Mouse (Mus musculus) lung, postnatal 0 days (tissue): ENCODE results near the gene Spata17.

Experiments
- CTCF ChIP-seq: IDR thresholded peaks from 2 replicates; pipeline ENCODE4 v1.5.1; 2016; ENCODE audit warnings: antibody characterized with exemption, mild to moderate bottlenecking
- EP300 ChIP-seq: IDR thresholded peaks from 2 replicates; pipeline ENCODE4 v1.6.1; 2016; ENCODE audit warnings: antibody characterized with exemption, mild to moderate bottlenecking, control low read depth

DNA sequence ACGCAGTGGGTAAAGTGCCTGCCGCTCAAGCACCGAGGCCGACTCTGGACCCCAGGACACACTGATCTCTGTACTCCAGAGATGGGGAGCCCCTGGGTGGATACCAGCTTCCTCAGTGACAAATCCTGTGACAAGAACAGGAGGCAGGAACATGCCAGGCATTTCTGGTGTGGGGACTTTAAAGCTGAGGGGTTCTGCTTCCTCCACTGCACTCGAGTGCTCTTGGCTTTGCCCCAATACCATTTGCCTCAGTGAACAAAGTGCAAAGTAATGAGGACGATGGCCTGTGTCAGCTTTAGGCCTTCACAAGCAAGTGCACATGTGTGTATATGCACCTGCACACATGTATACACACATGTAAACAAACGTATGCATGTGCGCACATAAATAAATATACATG, 164.0 kb downstream of the Spata17 start:
- TF ChIP-seq EP300 (no peak), CTCF (no peak)
